Mouse (Mus musculus) layer of hippocampus, postnatal 10 days (tissue): ENCODE results near the gene Zmiz2. TPM values are rescaled to one million over a fixed set of nuclear protein-coding genes. Genes with fewer than 3 reads are reported as not detected.
"Not testable (repeated sequence)": the region's sequence is repeated elsewhere in the genome, so short reads cannot be mapped to it uniquely, and the experiment has no call there.

Experiments
- DNase-seq, 2 experiments: peaks; one replicate each; pipeline ENCODE4 v3.0.0; 2021; ENCODE audit warnings: low spot score in 2 of 2
- microRNA-seq, 2 experiments: library from miRNA; unstranded; fragments of <30 nt; microRNA quantifications; one replicate each; pipeline ENCODE4 v1.2.0; 2021
- total RNA-seq, 2 experiments: library from RNA; stranded (reverse); gene quantifications; 2 replicates each; pipeline ENCODE4 v1.2.3; 2021

Gene Zmiz2
- total RNA-seq, 2 experiments from 2014 or later = 149 to 163 TPM

GRCm38 (mm10) chr11:6418751-6419150 lies 29.9 kb downstream of the Zmiz2 start:
- no peak for DNase-seq

GRCm38 (mm10) chr11:6419156-6419555 lies 30.3 kb downstream of the Zmiz2 start:
- not testable (repeated sequence) for DNase-seq

DNA sequence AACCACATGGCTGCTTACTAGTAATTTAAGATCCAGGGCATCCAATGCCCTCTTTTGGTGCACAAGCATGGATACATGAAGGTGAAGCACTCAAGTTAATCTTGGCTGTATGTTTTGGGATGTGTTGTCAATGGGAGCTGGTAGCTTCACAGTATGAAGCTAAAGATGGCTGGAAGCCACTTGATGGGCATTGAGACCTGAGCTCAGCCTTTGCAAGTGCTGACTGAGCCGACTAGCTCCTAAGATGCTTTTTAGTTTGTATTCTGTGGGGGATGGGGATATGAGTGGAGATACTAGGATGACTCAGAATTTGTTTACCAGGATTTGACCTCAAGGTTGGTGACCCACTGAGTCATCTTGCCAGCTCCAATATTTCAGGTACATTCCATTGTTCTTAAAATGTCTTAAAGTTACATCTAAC lies 31.4 kb downstream of the Zmiz2 start:
- no peak for DNase-seq

DNA sequence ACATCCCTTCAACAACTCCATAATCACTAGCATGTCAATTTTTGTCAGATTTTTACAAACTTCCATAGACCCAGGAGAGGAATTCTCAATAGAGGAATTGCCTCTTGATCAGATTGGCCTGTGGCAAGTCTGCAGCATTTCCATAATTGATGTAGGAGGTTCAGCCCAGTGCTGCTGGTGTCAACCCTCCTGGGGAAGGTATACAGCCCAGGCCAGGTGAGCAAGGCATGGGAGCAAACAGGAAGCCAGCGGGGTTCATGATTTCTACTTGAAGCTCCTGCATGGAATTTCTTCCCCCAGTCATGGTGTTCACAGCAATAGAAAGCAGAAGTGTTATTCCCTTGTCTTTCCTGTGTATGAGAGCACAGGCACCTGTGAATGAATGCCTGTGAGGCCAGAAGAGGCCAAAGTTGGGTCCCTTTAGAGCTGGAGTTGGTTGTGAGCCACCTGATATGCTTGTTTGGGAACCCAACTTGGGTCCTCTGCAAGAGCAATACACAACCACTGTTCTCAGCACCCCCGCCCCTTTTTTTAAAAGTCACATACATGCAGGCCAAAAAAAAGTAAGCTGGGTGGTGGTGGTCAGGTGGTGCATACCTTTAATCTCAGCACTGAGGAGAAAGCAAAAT lies 32.0 kb downstream of the Zmiz2 start:
- DNase-seq = no peak

GRCm38 (mm10) chr11:6430186-6430585 lies 41.3 kb downstream of the Zmiz2 start:
- no peak for DNase-seq

GRCm38 (mm10) chr11:6436442-6436841 lies 47.6 kb downstream of the Zmiz2 start:
- peak; percentile 36 to 58 for DNase-seq

- no peak for DNase-seq
Measured at GRCm38 (mm10) chr11:6437667-6438066, 48.8 kb downstream of the Zmiz2 start.

DNA sequence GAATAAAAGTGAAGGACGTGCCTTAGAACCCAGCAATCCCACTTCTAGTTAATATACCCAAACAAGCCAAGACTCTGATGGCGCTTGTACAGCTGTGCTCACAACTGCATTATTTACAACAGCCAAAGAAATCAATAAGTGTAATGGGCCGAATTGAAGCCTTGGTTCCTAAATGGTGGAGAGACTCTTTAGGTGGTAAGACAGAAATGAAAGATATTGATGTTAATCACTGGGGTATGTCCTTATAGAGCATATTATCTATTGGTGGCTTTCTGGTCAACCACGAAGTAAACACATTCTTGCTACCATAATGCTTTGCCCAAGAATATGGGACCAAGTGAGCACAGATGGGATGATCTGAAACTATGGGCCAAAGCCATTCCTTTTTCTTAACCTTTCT lies 51.3 kb downstream of the Zmiz2 start:
- no peak for DNase-seq

DNA sequence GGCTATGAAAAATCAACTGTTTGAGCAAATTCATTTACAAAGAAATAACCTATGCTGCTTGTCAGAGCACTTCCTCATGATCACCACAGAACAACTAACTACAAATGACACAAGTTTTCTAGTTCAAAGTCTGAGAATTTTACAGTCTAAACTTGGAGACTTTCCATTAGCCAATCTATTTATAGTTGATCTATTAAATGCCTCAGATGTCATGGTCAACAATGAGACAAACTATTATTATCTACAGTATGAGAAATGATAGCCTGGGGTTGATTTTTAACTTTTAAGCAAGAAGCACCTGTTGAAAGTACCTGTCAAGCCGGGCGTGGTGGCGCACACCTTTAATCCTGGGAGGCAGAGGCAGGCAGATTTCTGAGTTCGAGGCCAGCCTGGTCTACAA lies 53.7 kb downstream of the Zmiz2 start:
- DNase-seq = no peak

GRCm38 (mm10) chr11:6443102-6443501 lies 54.2 kb downstream of the Zmiz2 start:
- DNase-seq = no peak

DNA sequence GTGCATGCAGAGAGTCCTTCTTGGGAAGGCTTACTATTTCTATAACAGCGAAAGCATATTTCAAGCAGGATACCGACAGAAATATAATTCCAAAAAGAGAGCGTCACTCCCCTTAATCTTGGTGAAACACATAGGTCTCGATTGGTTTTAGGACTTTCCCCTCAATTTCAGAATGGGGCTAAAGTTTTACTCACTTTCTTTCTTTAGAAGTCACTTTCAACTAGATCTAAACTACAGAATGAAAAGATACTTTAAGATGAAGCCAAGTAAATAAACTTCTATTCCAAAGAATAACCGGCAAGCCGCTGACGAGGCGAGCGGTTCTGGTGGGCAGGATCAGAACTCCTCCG lies 54.8 kb downstream of the Zmiz2 start:
- no peak for DNase-seq

- peak; percentile 100 for DNase-seq
Measured at GRCm38 (mm10) chr11:6444077-6444853, 55.4 kb downstream of the Zmiz2 start, which contains the start of gene H2afv. TSS of gene H2afv (minus strand) at chr11:6444443.

DNA sequence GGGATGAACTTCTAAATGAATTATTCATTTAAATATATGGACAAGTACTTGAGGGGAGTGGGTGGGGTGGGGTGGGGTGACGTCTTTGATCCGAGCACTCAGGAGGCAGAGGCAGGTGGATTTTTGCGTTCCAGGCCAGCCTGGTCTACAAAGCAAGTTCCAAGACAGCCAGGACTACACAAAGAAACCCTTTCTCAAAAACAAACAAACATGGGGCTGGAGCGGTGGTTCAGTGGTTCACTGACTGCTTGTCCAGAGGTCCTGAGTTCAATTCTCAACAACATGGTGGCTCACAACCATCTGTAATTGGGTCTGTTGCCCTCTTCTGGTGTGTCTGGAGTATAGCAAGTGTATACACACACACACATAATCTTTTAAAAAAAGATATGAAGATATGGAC lies 56.6 kb downstream of the Zmiz2 start:
- DNase-seq = no peak

DNA sequence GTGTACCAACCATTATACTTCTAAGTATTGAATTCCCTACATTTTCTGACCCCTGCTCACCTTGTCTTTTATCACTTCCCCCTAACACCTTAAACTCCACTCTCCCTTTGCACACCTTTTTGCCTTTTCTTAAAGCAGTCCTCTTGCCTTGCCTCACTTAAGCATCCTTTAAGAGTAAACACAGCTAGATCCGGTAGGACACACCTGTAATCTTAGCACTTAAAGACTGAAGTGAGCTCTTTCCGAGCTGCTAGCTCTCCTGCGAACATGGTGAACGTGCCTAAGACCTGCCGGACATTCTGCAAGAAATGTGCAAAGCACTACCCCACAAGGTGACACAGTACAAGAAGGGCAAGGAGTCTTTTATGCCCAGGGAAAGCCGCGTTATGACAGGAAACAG lies 57.1 kb downstream of the Zmiz2 start:
- no peak for DNase-seq

- DNase-seq = no peak
Measured at GRCm38 (mm10) chr11:6447493-6447892, 58.6 kb downstream of the Zmiz2 start.

GRCm38 (mm10) chr11:6448155-6448554 lies 59.3 kb downstream of the Zmiz2 start:
- DNase-seq = not testable (repeated sequence)

Small RNA genes within 50 kb of the gene (microRNA-seq; reads per million reads assigned to microRNA genes)
- gene Mir7651 = 2.5 to 3.8 reads per million in 2 experiments

Other genes with a start within 250 kb of the Zmiz2 start
- gene A730071L15Rik, start 189.0 kb upstream of the Zmiz2 start, total RNA-seq = not detected
- gene Nudcd3, start 188.7 kb upstream of the Zmiz2 start, total RNA-seq = 100 to 1,000 TPM; 114 to 118 TPM
- under 1 TPM; 0.13 to 0.25 TPM for gene Npc1l1, start 158.9 kb upstream of the Zmiz2 start, total RNA-seq
- 10 to 100 TPM; 48.8 to 50.9 TPM for gene Ddx56, start 121.3 kb upstream of the Zmiz2 start, total RNA-seq
- gene Tmed4, start 114.2 kb upstream of the Zmiz2 start, total RNA-seq = 10 to 100 TPM; 67.6 to 73.7 TPM
- gene Ogdh, start 97.4 kb upstream of the Zmiz2 start, total RNA-seq = 100 to 1,000 TPM; 218 to 231 TPM
- 1,000 to 10,000 TPM; 2,229 to 2,426 TPM for gene Ppia, start 26.4 kb downstream of the Zmiz2 start, total RNA-seq
- 10 to 100 TPM; 48.5 to 53.6 TPM for gene H2afv, start 55.4 kb downstream of the Zmiz2 start, total RNA-seq
- 100 to 1,000 TPM; 249 to 250 TPM for gene Purb, start 86.8 kb downstream of the Zmiz2 start, total RNA-seq
- gene Myo1g, start 131.9 kb downstream of the Zmiz2 start, total RNA-seq = under 1 TPM; 0.25 to 0.49 TPM
- 10 to 100 TPM; 52.4 to 57.9 TPM for gene Ccm2, start 157.8 kb downstream of the Zmiz2 start, total RNA-seq
- gene Nacad, start 217.0 kb downstream of the Zmiz2 start, total RNA-seq = 10 to 100 TPM; 68.6 to 75.4 TPM
- gene Tbrg4, start 237.0 kb downstream of the Zmiz2 start, total RNA-seq = 10 to 100 TPM; 52.8 to 53.3 TPM
- not detected for gene Wap, start 249.6 kb downstream of the Zmiz2 start, total RNA-seq